Mouse (Mus musculus): ENCODE data around the gene Serping1. TPM values are rescaled to one million over a fixed set of nuclear protein-coding genes. Genes with fewer than 3 reads are reported as not detected.
A peak's percentile ranks its signal among the peaks of the same experiment; 100 is the strongest.
"Not testable (repeated sequence)": the region's sequence is repeated elsewhere in the genome, so short reads cannot be mapped to it uniquely, and the experiment has no call there.

Gene Serping1
- total RNA-seq, 2 experiments from 2014 or later = 5.9 to 7.5 TPM

- DNase-seq (ENCODE audit: low spot score in 2 of 2) = peak in 1 of 2 experiments; percentile 20
These were observed 34.5 kb downstream of the Serping1 start for GRCm38 (mm10) chr2:84740608-84741333.

GRCm38 (mm10) chr2:84738271-84738911, 36.9 kb downstream of the Serping1 start:
- no peak for DNase-seq (ENCODE audit: low spot score in 2 of 2)

GRCm38 (mm10) chr2:84737451-84737925, 37.8 kb downstream of the Serping1 start:
- no peak for DNase-seq (ENCODE audit: low spot score in 2 of 2)

- DNase-seq (ENCODE audit: low spot score in 2 of 2) = peak in 1 of 2 experiments; percentile 11
These were observed 38.7 kb downstream of the Serping1 start for GRCm38 (mm10) chr2:84736312-84737161.

GRCm38 (mm10) chr2:84735346-84735920, 39.8 kb downstream of the Serping1 start:
- DNase-seq (ENCODE audit: low spot score in 2 of 2) = peak in 1 of 2 experiments; percentile 8

GRCm38 (mm10) chr2:84734919-84735318, 40.3 kb downstream of the Serping1 start:
- no peak for DNase-seq (ENCODE audit: low spot score in 2 of 2)

GRCm38 (mm10) chr2:84734351-84734864, 40.8 kb downstream of the Serping1 start:
- DNase-seq (ENCODE audit: low spot score in 2 of 2) = peak in 1 of 2 experiments; percentile 46

- DNase-seq (ENCODE audit: low spot score in 2 of 2) = peak; percentile 77 to 85
These were observed 41.5 kb downstream of the Serping1 start, which contains the start of gene Ypel4 for GRCm38 (mm10) chr2:84733579-84734300. Ypel4 (plus strand) TSS chr2:84734058.

GRCm38 (mm10) chr2:84732394-84732793, 42.9 kb downstream of the Serping1 start:
- DNase-seq (ENCODE audit: low spot score in 2 of 2) = no peak

GRCm38 (mm10) chr2:84731206-84731605, 44.0 kb downstream of the Serping1 start:
- no peak for DNase-seq (ENCODE audit: low spot score in 2 of 2)

- not testable (repeated sequence) for DNase-seq (ENCODE audit: low spot score in 2 of 2)
These were observed 47.1 kb downstream of the Serping1 start for GRCm38 (mm10) chr2:84728191-84728590.

- DNase-seq (ENCODE audit: low spot score in 2 of 2) = peak; percentile 93 to 99
These were observed 47.9 kb downstream of the Serping1 start, which contains the start of gene Clp1 for GRCm38 (mm10) chr2:84727172-84727858. Clp1 (minus strand) TSS chr2:84727350.

- no peak for DNase-seq (ENCODE audit: low spot score in 2 of 2)
These were observed 48.5 kb downstream of the Serping1 start for GRCm38 (mm10) chr2:84726716-84727115.

- DNase-seq (ENCODE audit: low spot score in 2 of 2) = no peak
These were observed 49.5 kb downstream of the Serping1 start for GRCm38 (mm10) chr2:84725770-84726169.

GRCm38 (mm10) chr2:84723856-84724255, 51.4 kb downstream of the Serping1 start:
- DNase-seq (ENCODE audit: low spot score in 2 of 2) = no peak

- no peak for DNase-seq (ENCODE audit: low spot score in 2 of 2)
These were observed 54.1 kb downstream of the Serping1 start for GRCm38 (mm10) chr2:84721182-84721581.

GRCm38 (mm10) chr2:84720718-84721117, 54.5 kb downstream of the Serping1 start:
- no peak for DNase-seq (ENCODE audit: low spot score in 2 of 2)

GRCm38 (mm10) chr2:84717357-84717756, 57.9 kb downstream of the Serping1 start:
- no peak for DNase-seq (ENCODE audit: low spot score in 2 of 2)
